20 mouse cellular contexts compared by ENCODE assay signal in genomic region chr2:92933379-92933778, GRCm38 (mm10). TPM values are rescaled to one million over a fixed set of nuclear protein-coding genes. Genes with fewer than 3 reads are reported as not detected.
"Had no signal": no experiment of that assay in that cellular context is flagged by ENCODE, and none has a peak within 500 bp of the region (broad histone marks: within the 10 kb centered on the region; RNA-seq: fewer than 3 reads in every experiment).

No protein-coding gene starts in this region.

- H3K9me3 ChIP-seq: midbrain, embryonic 10.5 days; midbrain, embryonic 12.5 days; neural tube, embryonic 13.5 days; neural tube, embryonic 15.5 days had no signal

- H3K36me3 ChIP-seq: midbrain, embryonic 10.5 days; midbrain, embryonic 12.5 days; neural tube, embryonic 13.5 days; neural tube, embryonic 15.5 days had no signal

- H3K4me3 ChIP-seq: midbrain, embryonic 10.5 days; midbrain, embryonic 12.5 days; myocyte; neural tube, embryonic 13.5 days; neural tube, embryonic 15.5 days had no signal

- H3K27ac ChIP-seq: midbrain, embryonic 10.5 days; midbrain, embryonic 12.5 days; neural tube, embryonic 13.5 days; neural tube, embryonic 15.5 days had no signal

- H3K9ac ChIP-seq: lung, embryonic 14.5 days; midbrain, embryonic 12.5 days; neural tube, embryonic 13.5 days; neural tube, embryonic 15.5 days had no signal

- DNase-seq: lung, embryonic 14.5 days; lung, postnatal 10 days; lung, postnatal 4 days; midbrain, embryonic 14.5 days; retina, postnatal 1 day; right cerebral cortex, adult 18-20 months; right cerebral cortex, postnatal 25 days; right cerebral cortex, postnatal 4 days; spleen, adult 18-20 months; thymus, adult 18-20 months; thymus, postnatal 14 days; thymus, postnatal 36 days had no signal

- H3K4me2 ChIP-seq: lung, embryonic 14.5 days; midbrain, embryonic 12.5 days; neural tube, embryonic 13.5 days; neural tube, embryonic 15.5 days had no signal

- ATAC-seq: midbrain, embryonic 16.5 days had no signal

RNA-seq across cellular contexts. Expression of gene Syt13, which starts 18.5 kb away (rescaled TPM):
- total RNA-seq: megakaryocyte, adult 5-6 weeks; megakaryocyte-erythroid progenitor cell, adult 5-6 weeks had no signal
